Mouse (Mus musculus): ENCODE measurements around the gene U2af2.

- TF ChIP-seq CTCF (IDR thresholded peaks at IDR 0.05; ENCODE audit: low read depth, low read length) (no peak), POLR2A (IDR thresholded peaks at IDR 0.05; ENCODE audit: extremely low read depth, insufficient read depth, low read length) (no peak)
These were observed 46.3 kb downstream of the U2af2 start for GRCm38 (mm10) chr7:5108272-5108671.
